Mouse (Mus musculus) Patski (cell line): Measurements from ENCODE around the gene Dpp6. TPM values are rescaled to one million over a fixed set of nuclear protein-coding genes. Genes with fewer than 3 reads are reported as not detected.

ENCODE experiments used
- ATAC-seq: fragments of 100-300 bp; one replicate; pipeline ENCODE4 v1.8.0; 2021
- CTCF ChIA-PET: fragments of 350-600 bp; sonication (Branson Sonifier 250); formaldehyde crosslinking; loops from one replicate; lab custom pipeline; 2022; ENCODE audit warnings: inconsistent platforms; lab: Charles Lee
- POLR2A ChIA-PET: fragments of 350-600 bp; sonication (Branson Sonifier 250); formaldehyde crosslinking; loops from one replicate; lab custom pipeline; 2022; ENCODE audit warnings: antibody characterized with exemption, inconsistent platforms; lab: Charles Lee
- DNase-seq: peaks from one replicate; pipeline ENCODE4 v3.0.0-alpha.2; 2011; ENCODE audit warnings: low read depth, low spot score
- H3K27me3 ChIP-seq: fragments of 371-371 bp; one replicate; pipeline ENCODE4 v1.5.1; 2021
- CTCF ChIP-seq: fragments of 100-300 bp; IDR thresholded peaks from one replicate; pipeline ENCODE4 v1.5.1; 2021
- in situ Hi-C: fragments of 300-500 bp; cut with MboI; formaldehyde crosslinking; loops from 3 replicates; pipeline ENCODE4 v1.11.1; 2018; ENCODE audit warnings: low pct_unique_long_range_greater_than_20kb, mixed read lengths
- polyA plus RNA-seq: library from polyadenylated mRNA; unstranded; gene quantifications from one replicate; pipeline ENCODE4 v1.2.3, GENCODE M21; 2021

Dpp6 gene
- polyA plus RNA-seq, 1 experiment from 2014 or later, result 0.56 TPM

GRCm38 (mm10) chr5:27133196-27133595 is 316.2 kb downstream of the Dpp6 start:
- POLR2A ChIA-PET, result no interaction called here
- CTCF ChIA-PET, result no interaction called here
- TF ChIP-seq CTCF, result no peak
- DNase-seq (peak; percentile 15), ATAC-seq (no peak)
- H3K27me3 ChIP-seq, result no peaks in the 10 kb centered on the region
- in situ Hi-C loops, result no loop called here

GRCm38 (mm10) chr5:27134436-27135005 is 317.5 kb downstream of the Dpp6 start:
- in situ Hi-C loops, result no loop called here
- CTCF ChIA-PET, result no interaction called here
- DNase-seq (no peak), ATAC-seq (no peak)
- POLR2A ChIA-PET, result no interaction called here
- no peak for TF ChIP-seq CTCF
- no peaks in the 10 kb centered on the region for H3K27me3 ChIP-seq

GRCm38 (mm10) chr5:27147397-27147945 is 330.5 kb downstream of the Dpp6 start:
- no peak for TF ChIP-seq CTCF
- ChIA-PET POLR2A (no interaction called here), CTCF (interaction anchor here (1.1 kb wide), 1 partner anchor 12 kb away, joined by 3 read pairs; no protein-coding TSS in a partner anchor)
- H3K27me3 ChIP-seq, result no peaks in the 10 kb centered on the region
- DNase-seq, result no peak
- ATAC-seq, result no peak
- in situ Hi-C loops, result no loop called here

GRCm38 (mm10) chr5:27151017-27151416 is 334.0 kb downstream of the Dpp6 start:
- no peak for TF ChIP-seq CTCF
- in situ Hi-C loops, result no loop called here
- ATAC-seq, result no peak
- CTCF ChIA-PET, result no interaction called here
- POLR2A ChIA-PET, result no interaction called here
- H3K27me3 ChIP-seq, result no peaks in the 10 kb centered on the region
- DNase-seq, result no peak

- no peaks in the 10 kb centered on the region for H3K27me3 ChIP-seq
- POLR2A ChIA-PET, result no interaction called here
- in situ Hi-C loops, result no loop called here
- no peak for ATAC-seq
- CTCF ChIA-PET, result interaction anchor here (0.9 to 1.2 kb wide), 2 partner anchors 10 to 20 kb away, joined by 3 read pairs; no protein-coding TSS in a partner anchor
- peak; percentile 17 for DNase-seq
- no peak for TF ChIP-seq CTCF
These were observed 338.7 kb downstream of the Dpp6 start for GRCm38 (mm10) chr5:27155671-27156070.

- in situ Hi-C loops, result no loop called here
- ChIA-PET POLR2A (no interaction called here), CTCF (interaction anchor here (0.9 to 1.2 kb wide), 2 partner anchors 9 to 19 kb away, joined by 3 read pairs; no protein-coding TSS in a partner anchor)
- ATAC-seq, result no peak
- no peak for TF ChIP-seq CTCF
- no peak for DNase-seq
- no peaks in the 10 kb centered on the region for H3K27me3 ChIP-seq
These were observed 339.4 kb downstream of the Dpp6 start for GRCm38 (mm10) chr5:27156366-27156765.

GRCm38 (mm10) chr5:27161122-27161645 is 344.2 kb downstream of the Dpp6 start:
- CTCF ChIA-PET, result no interaction called here
- in situ Hi-C loops, result no loop called here
- DNase-seq, result no peak
- no peaks in the 10 kb centered on the region for H3K27me3 ChIP-seq
- POLR2A ChIA-PET, result no interaction called here
- TF ChIP-seq CTCF, result no peak
- ATAC-seq, result no peak

GRCm38 (mm10) chr5:27168550-27168949 is 351.5 kb downstream of the Dpp6 start:
- ChIA-PET CTCF (no interaction called here), POLR2A (no interaction called here)
- H3K27me3 ChIP-seq, result no peaks in the 10 kb centered on the region
- in situ Hi-C loops, result no loop called here
- no peak for DNase-seq
- no peak for ATAC-seq
- no peak for TF ChIP-seq CTCF

- ChIA-PET CTCF (interaction anchor here (1.0 kb wide), 1 partner anchor 24 kb away, joined by 3 read pairs; no protein-coding TSS in a partner anchor), POLR2A (no interaction called here)
- DNase-seq, result no peak
- in situ Hi-C loops, result no loop called here
- TF ChIP-seq CTCF, result no peak
- ATAC-seq, result no peak
- no peaks in the 10 kb centered on the region for H3K27me3 ChIP-seq
These were observed 368.0 kb downstream of the Dpp6 start for GRCm38 (mm10) chr5:27184963-27185362.

- DNase-seq (no peak), ATAC-seq (no peak)
- H3K27me3 ChIP-seq, result no peaks in the 10 kb centered on the region
- POLR2A ChIA-PET, result interaction anchor here (0.5 kb wide), 1 partner anchor 43 kb away, joined by 3 read pairs; no protein-coding TSS in a partner anchor
- no peak for TF ChIP-seq CTCF
- CTCF ChIA-PET, result interaction anchor here (0.6 kb wide), 1 partner anchor 17 kb away, joined by 3 read pairs; no protein-coding TSS in a partner anchor
- in situ Hi-C loops, result no loop called here
These were observed 374.4 kb downstream of the Dpp6 start for GRCm38 (mm10) chr5:27191242-27191969.

- no peak for TF ChIP-seq CTCF
- no peaks in the 10 kb centered on the region for H3K27me3 ChIP-seq
- ChIA-PET POLR2A (no interaction called here), CTCF (no interaction called here)
- DNase-seq (no peak), ATAC-seq (no peak)
- in situ Hi-C loops, result no loop called here
These were observed 377.2 kb downstream of the Dpp6 start for GRCm38 (mm10) chr5:27194157-27194556.
